Mouse (Mus musculus) B cell, adult 2 months (primary cell): ENCODE results near the gene Dnajb12.

Experiments
- DNase-seq, 2 experiments: peaks; one replicate each; pipeline ENCODE4 v3.0.0; 2022

The Dnajb12 gene

DNA sequence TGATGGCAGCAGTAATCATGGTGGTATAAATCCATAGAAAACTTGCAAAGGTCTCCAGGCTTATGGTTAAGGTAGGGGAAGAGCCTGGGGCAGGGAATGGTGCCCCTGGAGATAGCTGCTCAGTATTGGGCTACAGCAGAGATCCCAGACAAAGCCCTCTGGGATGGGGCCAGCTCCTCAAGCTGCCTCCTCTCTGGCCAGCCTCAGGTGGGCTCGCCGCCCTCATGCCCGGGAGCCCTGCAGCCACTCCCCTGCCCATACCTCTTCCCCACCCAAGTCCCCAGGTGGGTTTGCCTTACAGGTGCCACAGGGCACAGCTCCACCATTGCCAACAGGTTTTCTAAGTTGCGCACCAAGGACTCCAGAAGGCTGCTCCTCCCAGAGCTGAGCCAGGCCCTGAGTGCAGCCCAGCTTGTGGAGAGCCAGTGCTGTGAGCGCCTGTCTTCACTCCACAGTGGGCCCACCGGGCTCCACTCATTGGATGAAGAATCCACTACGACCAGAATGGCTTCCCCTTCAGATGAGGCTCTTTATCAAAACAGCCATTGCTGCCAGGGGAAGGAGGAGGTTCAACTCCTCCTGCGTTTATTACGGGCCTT, 18.9 kb downstream of the Dnajb12 start:
- DNase-seq: no peak

DNA sequence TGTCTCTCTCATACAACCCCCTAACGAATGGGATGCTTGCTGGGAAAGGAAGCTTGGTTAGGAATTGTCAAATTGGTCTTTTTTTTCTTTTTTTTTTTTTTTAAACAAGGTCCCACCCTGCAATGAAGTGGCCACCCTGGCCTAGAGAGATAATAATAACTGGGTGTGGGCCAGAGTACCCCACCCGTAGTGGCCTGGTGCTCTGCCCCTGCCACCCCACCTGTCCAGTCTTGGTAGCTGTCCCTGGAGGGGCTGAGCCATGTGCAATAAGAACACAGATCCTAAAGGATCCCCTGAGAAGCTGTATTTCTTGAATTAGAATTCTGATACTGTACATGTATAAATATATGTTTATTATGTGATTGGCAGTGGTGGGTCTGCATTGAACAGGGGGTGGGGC, 19.6 kb downstream of the Dnajb12 start:
- no peak for DNase-seq

DNA sequence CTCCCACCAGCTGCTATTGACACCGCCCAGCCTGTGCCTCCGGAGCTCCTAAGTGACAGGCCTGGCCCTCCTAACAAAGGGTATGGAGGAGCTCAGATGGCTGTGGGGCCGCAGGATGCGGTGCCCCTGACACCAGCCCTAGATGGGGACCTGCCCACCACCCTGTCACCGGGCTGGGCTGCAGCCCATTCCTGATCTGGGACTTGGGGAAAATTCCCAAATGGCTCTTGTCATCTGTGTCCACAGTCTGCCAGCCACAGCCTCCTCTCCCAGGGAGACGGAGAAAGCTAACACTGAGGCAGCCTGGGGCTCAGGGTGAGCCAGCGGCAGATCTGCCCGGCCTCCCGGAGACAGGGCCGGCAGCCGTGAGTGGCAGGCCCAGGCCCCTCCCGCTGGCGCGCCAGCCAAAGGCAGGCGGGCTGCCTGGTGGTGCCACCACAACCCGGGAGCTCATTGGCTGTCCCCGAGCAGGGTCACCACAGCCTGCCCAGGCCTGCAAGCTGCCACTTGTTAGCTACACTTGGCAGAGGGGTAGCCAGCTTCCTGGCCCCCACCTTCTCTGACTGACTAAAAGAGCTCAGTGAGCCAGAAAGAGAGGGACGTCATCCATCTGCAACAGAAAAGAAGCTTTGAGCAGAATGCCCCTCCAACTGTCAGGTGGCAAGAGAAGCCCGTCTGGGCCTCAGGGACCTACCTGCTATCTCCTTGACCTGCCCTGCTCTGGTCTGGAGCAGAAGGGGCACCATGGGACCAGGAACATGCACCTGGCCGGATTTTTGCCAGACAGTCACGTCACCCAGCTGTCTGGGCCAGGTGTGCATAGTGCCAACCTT, 20.2 kb downstream of the Dnajb12 start:
- DNase-seq: peak; percentile 92 to 94

DNA sequence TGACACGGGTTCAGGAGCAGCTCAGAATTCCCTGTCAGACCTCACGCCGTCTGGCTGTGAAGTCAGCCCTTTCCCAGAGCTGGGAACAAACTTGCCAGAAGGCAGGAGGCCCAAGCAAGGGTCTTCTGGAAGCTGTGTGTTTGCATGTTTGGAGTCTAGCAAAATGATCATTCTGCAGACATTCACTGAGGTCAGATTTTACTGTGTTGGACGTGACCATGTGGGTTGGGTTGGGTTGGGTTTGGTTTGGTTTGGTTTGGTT, 20.7 kb downstream of the Dnajb12 start:
- no peak for DNase-seq

DNA sequence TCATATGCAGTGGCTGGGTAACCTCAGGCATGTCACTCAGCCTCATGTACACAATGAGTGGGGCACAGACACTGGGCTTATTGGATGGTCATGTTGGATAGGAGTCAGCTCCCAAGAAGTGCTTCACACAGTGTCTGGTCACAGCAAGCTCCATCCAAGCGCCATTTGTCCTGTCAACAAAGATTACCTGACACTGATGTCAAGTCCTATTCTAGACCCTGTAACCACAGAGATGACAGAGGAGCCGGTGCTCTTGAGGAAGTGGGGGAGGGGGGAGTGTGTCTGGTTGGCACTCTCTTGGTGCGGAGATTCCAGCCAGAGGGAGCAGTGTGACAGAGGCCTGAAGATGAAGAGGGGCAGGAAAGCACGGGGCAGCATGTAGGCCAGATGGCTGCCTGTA, 21.6 kb downstream of the Dnajb12 start:
- peak; percentile 65 to 72 for DNase-seq

DNA sequence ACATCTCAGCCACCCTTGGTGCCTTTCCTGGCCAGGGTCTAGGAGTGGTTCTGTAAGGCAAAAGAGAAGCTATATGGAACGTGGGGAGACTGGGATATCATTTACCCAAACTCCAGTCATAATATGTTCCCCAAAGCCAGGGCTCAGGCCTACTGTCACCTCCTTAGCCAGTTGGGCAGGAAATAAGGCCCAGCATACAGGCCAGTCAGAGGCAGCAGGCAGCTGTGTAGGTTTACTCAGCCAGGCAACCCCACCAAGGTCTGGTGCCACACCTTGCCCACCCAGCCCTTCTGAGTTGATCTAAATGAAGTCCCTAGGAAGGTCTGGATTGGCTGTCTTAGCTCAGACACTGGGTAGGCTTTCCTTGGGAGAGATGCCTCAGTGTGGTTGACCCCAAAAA, 22.1 kb downstream of the Dnajb12 start:
- DNase-seq: peak in 1 of 2 experiments; percentile 33

DNA sequence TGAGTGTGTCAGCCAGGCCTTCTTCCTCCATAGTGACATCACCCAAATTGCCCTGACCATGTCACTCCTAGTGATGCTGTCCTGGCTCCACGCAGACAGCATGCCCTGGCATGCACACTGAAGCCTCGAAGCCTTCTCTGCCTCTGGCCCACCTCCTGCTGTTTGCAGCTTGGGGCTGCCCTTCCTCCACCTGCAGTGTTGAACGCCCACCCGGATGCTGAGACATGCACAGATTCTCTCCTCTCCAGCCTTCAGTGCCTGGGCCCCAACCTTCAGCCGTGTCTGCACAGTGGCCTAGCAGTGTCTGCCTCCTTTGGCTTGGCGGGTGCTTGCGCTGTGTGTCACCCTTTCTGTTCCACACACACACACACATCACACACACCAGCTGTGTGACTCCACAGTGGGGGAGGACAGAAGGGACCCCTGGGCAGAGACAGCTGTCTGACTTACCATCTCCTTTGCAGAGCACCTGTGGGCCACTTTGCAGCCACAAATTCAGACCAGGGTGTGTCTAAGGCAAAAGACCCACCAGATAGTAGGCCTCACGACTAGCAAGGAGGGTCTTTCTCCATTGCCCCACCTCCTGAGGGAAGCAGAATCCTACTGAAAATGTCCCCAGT, 22.7 kb downstream of the Dnajb12 start:
- peak; percentile 51 to 55 for DNase-seq

DNA sequence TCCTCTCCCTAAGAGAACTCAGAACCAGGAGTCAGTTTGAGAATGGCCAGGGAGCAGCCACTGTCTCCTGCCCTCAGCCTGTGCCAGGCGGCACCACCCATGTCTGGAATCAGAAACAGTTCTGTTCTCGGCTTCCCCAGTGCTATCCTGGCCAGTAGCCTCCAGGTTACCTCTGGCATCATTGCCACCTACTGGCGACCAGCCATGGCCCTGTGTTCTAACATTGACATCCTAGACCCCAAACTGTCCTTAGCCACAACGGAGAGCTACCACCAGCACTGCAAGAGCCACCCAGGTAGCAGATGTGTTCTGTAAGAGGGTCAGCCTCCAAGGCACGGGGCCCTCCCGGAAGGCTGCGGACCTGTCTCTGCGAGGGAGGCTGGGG, 23.2 kb downstream of the Dnajb12 start:
- DNase-seq: no peak

DNA sequence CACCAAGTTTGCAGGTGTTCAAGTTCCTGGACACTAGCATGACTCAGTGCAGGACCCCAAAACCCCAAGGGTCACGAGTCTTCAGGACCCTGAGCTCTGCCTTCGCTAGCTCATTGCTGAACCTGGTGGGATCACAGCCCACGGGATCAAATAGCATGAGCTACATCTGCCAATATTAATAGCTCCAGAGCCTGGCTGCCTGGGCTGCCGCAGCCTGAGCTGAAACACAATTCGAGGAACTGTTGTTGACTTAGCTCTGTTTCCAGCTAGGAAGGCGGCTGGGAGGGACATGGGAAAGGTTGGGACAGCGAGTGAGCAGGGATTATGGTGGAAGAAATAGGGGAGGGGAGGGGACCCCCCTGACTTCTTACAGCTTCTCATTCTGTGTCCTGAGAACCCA, 23.8 kb downstream of the Dnajb12 start:
- no peak for DNase-seq

DNA sequence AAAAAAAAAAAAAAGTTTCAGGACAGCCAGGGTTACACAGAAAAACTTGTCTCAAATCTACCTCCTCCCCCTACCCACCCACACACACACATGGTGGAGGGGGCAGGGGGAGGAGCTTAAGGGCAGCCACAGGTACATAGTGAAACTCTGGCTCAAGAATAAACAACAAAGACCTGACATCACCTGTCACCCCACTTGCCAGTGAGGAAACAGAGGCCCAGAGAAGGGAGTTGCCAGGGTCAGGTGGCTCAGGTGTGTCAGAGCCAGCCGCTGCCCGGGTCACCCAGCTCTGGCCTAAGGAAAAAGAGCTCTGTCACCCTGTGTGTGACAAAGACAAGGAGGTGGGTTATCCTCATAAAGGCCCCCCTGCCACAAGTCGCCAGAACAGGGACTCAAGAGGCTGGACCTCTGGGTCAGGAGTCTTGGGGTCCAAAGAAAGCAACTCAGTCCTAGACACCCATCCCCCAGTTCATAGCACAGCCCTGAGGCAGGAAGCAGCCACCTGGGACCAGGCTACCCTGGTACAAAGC, 27.8 kb downstream of the Dnajb12 start:
- peak; percentile 39 to 46 for DNase-seq

DNA sequence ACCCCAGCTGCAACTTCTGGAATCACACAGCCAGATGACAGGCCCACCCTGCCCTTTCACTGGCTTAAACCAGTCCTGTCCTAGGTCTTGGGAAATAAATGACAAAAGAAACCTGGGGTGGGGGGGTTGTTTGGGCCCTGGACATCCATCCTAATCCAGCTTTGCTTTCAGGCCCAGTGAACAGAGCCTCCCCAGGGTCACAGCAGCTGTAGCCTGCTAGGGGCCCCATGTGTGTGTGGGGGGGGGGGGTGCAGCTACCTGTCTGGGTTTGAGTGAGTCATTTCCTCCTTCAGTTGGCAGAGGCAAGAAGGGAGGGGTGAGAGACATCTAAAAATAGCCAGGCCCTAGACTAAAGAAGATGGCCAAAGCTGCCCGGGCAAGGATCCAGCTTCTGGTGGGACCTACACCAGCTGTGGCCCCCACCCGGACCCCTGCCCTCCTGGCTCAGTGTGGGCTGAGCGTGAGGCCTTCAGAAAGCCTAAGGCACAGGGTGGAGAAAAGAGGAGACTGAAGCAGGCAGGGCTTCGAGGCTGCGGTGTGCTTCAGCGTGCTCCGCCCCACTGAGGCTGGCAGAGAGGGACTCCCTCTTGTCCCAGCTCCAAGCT, 28.4 kb downstream of the Dnajb12 start:
- DNase-seq: peak; percentile 63 to 65

DNA sequence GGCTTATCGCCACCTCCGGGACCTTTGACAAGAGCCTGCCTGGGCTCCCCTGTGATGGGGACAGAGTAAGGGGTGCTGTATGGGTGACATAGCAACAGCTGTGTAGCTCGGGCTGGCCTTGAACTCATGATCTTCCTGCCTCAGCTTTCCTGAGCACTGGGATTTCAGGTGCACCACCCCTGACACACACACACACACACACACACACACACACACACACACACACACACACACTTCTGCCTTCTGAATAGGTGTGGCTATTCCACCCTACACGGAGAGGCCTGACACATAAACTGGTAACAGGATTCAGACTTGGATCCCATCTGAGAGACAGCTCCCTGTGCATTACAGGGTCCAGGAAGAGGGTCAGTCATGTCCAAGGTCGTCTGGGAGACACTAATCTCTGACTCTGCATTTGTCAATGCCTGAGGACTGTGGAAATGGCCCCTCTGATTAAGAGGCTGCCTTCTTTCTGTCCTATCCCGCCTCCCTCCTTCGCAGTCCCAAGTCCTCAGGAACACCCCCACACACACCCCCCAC, 29.5 kb downstream of the Dnajb12 start:
- DNase-seq: peak in 1 of 2 experiments; percentile 25

DNA sequence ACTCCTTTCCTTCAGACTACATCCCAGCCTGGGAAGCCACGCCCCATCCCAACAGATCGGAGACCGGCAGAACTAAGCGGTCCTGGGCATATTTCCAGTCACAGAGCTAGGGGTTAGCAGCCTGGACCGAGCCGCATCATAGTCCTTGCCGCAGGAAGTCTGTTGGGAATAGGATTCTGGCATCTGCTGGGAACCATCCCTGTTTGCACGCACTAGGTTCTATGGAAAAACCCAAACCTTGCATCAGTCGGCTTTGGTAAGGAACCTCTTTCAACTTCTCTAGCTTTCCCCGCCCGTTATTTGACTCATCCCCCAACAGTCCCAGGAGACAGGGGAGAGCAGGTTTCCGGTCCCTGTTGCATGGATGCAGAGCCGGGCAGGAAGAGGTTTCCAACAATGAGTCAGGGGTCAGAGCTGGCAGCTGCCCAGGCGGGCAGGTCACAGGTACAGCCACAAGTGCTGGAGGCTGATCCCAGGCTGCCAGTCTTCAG, 30.0 kb downstream of the Dnajb12 start:
- DNase-seq: peak in 1 of 2 experiments; percentile 45

DNA sequence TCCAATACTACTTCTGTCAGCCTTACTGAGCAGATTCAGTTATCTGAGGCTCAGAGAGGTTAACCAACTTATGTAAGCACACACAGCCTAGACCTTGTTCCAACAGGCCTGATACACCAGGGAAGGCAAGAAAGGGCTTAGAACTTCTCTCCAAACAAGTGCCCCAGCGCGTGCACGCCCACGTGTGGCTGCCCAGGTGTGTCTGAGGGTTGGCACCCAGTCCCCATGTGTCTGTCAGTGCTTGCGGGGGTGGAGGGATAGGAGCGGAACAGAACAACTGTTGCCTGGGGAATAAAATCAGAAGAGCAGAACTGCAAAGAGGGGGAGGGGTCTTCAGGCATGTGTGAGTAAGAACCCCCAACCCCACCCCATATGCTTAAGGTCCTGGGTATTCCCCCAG, 31.7 kb downstream of the Dnajb12 start:
- peak; percentile 81 to 83 for DNase-seq

DNA sequence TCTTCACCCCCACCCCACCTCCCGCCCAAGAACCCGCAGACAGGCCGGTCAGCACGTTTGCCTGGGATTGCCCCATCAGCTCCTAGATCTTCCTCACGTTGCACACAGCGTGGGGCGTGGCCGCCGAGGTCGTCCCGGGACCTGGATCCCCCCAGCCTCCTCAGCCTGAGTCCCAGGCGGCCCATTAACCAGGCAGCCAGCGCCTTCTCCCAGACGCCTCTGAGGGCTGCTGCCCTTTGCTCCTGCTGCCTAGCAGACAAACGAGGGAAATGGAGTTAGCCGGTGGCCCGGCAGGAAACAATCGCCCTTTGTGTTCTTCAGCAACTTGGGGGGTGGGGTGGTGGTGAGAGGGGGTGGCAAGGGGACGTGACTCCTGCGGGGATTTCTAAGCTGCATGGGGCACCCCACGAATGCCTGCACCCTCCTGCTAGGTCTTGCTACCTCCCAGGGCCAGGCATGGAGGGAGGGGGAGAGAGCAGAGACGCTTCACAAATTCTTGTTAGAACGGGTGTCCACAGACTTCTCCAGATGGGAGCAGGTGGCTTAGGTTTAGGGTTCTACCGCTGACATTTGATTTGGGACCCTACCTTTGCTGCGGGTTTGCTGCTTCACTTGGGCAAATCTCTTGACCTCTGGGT, 32.3 kb downstream of the Dnajb12 start:
- DNase-seq: peak; percentile 17 to 37

DNA sequence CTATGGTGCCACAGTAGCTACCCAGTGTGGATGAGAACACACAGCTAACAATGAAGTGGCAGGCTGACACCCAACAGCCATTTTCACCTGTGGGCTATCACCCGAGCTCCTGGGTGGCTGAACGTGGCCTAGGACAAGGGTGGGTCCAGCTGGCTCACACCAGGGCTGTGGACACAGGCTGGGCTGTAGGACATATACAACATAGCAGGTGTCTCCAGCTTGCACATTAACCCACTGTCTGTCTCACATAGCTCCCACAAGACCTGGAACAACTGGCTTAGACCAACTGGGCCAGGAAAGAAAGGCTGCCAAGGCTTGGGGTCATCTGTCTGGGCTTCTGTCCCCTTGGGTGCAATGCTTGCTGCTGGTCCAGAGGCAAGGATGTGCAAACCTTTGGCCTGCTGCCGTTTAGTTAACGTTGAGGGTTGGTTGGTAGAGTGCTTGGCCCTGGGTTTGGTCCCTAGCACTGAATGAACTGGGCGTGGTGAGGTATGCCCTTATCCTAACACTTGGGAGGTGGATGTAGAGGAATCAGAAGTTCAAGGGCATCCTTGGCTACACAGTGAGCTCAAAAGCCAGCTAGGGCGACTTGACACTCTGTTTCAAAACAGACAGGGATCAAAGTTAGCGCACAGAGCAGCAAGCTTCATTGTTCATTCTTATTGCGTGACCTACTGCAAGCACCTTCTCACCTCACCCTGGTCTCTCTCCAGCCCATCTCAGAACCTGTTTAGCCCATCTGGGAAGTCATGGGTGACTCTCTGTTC, 36.0 kb downstream of the Dnajb12 start:
- no peak for DNase-seq

DNA sequence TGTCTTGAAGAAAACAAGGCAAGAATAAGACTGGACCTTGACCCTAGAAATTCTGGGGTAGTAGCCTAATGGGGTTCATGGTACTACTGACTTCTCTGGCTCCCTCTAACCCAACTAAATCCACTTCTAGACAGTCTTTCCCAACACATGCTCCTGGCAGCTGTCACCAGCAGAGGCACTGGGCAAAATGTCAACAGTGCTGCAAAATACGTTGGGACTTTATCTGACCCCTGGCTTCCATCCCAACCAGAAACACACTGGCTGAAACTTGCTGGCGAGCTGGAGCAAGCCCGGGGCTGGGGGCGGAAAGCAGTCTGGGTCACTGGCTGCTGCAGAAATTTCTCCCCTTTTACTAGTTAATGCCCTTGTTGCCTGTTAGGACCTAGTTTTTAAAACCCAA, 36.8 kb downstream of the Dnajb12 start:
- no peak for DNase-seq

DNA sequence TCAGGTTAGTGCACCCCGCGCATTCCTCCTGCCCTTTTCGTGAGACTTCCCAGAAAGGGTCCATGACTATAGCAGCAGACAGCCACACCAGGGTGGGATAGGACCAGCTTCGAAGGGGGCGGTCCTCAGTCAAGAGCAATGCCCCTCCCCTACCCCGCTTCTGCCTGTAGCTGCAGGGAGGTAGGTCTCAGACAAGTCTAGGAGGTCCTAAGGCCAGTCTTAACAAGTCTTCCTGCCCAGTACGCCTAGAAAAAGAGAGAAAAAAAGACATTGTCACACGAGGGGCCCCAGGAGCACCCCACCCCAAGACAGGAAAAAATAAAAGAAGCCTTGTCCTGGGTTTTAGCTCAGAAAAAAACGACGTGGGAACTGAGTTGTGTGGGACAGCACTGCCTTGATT, 37.3 kb downstream of the Dnajb12 start:
- peak in 1 of 2 experiments; percentile 14 for DNase-seq

DNA sequence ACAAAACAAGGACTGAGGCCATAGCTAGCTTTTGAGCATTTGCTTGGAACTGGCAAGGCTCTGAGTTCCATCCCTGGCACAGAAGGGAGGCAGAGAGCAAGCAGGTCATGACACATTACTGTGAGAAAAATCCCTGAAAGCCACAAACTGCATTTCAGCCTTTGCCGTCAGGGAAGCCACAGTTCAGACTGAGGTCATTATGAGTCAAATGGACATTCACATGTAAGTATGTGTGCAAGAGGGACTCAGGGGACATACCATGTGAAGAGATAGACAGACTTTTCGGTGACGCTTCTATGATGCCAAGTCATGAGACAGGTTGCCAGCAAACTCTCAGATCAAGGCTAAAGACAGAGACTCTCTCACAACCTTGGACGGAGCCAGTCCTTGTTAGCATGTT, 38.8 kb downstream of the Dnajb12 start:
- no peak for DNase-seq

DNA sequence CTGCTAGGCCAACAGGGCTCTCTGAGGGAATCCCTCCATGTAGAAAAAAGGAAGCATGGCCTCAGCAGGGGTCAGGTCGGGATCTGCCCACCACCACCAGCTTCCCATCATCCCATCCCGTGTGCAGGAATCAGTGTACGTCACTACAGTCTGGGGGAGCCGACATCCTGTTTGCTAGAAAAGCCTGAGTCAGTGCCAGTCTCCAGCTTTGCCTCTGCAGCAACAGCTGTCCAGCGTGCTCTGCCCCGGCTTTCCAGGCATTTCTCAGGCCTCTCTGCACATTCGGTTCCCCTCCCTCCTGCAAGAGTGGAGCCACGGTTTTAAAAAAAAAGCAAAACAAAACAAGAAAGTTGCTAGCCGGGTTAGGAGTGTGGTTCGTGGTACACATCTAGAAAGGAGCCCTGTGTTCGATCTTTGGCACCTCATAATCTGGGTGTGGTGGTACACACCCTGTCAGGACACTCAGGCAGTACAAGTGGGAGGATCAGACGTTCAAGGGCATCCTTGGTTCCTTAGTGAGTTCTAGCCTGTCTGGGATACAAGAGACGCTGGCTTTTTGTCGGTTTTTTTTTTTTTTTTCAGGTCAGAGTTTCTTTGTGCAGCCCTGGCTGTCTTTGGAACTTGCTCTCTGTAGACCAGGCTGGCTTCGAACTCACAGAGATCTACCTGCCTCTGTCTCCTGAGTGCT, 40.3 kb downstream of the Dnajb12 start:
- no peak for DNase-seq

DNA sequence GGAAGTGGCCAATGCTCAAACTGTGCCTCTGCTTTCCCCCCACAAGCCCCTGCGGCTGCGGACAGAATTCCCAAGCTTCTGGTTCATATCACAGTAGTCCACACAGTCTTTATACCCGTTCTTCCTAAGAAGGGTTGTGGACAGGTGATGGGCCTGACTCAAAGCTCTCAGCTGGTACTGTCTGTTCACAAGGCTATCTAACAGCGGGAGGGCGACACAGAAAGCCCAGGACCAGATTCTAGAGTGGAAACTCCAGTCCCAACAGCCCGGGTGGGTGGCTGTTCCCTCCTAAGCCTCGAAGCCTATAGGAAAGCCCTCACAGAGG, 41.1 kb downstream of the Dnajb12 start:
- DNase-seq: no peak
